Mouse (Mus musculus): ENCODE data around the gene Plekhf1. TPM values are rescaled to one million over a fixed set of nuclear protein-coding genes. Genes with fewer than 3 reads are reported as not detected.

Plekhf1 gene
- polyA plus RNA-seq, 1 experiment from 2014 or later = 1.6 TPM

GRCm38 (mm10) chr7:38253441-38253840 is 25.6 kb upstream of the Plekhf1 start:
- Histone ChIP-seq H3K4me1 (replicated peaks; ENCODE audit: control insufficient read depth, insufficient read depth, low read length) (no peaks in the 10 kb centered on the region), H3K4me3 (ENCODE audit: low read depth, low read length) (no peak overlapping the region), H3K27me3 (ENCODE audit: control insufficient read depth, insufficient read depth, low read length) (no peaks in the 10 kb centered on the region), H3K36me3 (ENCODE audit: control insufficient read depth, insufficient read depth, low read length) (no peaks in the 10 kb centered on the region), H3K4me2 (replicated peaks; ENCODE audit: low read depth, low read length) (no peak overlapping the region), H3K9me3 (ENCODE audit: control insufficient read depth, low read length) (no peaks in the 10 kb centered on the region), H3K9ac (ENCODE audit: low read depth, low read length) (no peak overlapping the region), H3K27ac (ENCODE audit: low read depth, low read length) (no peak overlapping the region)
- no peak for ATAC-seq (ENCODE audit: low FRiP score)
- no peak for DNase-seq (ENCODE audit: low spot score)

- Histone ChIP-seq H3K4me1 (replicated peaks; ENCODE audit: control insufficient read depth, insufficient read depth, low read length) (no peaks in the 10 kb centered on the region), H3K27me3 (ENCODE audit: control insufficient read depth, insufficient read depth, low read length) (no peaks in the 10 kb centered on the region), H3K4me2 (replicated peaks; ENCODE audit: low read depth, low read length) (no peak overlapping the region), H3K4me3 (ENCODE audit: low read depth, low read length) (no peak overlapping the region), H3K36me3 (ENCODE audit: control insufficient read depth, insufficient read depth, low read length) (no peaks in the 10 kb centered on the region), H3K9ac (ENCODE audit: low read depth, low read length) (no peak overlapping the region), H3K27ac (ENCODE audit: low read depth, low read length) (no peak overlapping the region), H3K9me3 (ENCODE audit: control insufficient read depth, low read length) (no peaks in the 10 kb centered on the region)
- no peak for ATAC-seq (ENCODE audit: low FRiP score)
- WGBS = 81% methylated on average over 5 of the region's 5 CpGs
- DNase-seq (ENCODE audit: low spot score) = no peak
These were observed 23.8 kb upstream of the Plekhf1 start for GRCm38 (mm10) chr7:38251494-38252216.

GRCm38 (mm10) chr7:38242417-38242816 is 14.6 kb upstream of the Plekhf1 start:
- H3K9me3 ChIP-seq (ENCODE audit: control insufficient read depth, low read length) = no peaks in the 10 kb centered on the region
- H3K27ac ChIP-seq (ENCODE audit: low read depth, low read length) = no peak overlapping the region
- DNase-seq (ENCODE audit: low spot score) = no peak
- H3K4me3 ChIP-seq (ENCODE audit: low read depth, low read length) = no peak overlapping the region
- no peaks in the 10 kb centered on the region for H3K27me3 ChIP-seq (ENCODE audit: control insufficient read depth, insufficient read depth, low read length)
- no peaks in the 10 kb centered on the region for H3K4me1 ChIP-seq (replicated peaks; ENCODE audit: control insufficient read depth, insufficient read depth, low read length)
- 85% methylated on average over 4 of the region's 4 CpGs for WGBS
- H3K36me3 ChIP-seq (ENCODE audit: control insufficient read depth, insufficient read depth, low read length) = no peaks in the 10 kb centered on the region
- no peak overlapping the region for H3K9ac ChIP-seq (ENCODE audit: low read depth, low read length)
- no peak for ATAC-seq (ENCODE audit: low FRiP score)
- H3K4me2 ChIP-seq (replicated peaks; ENCODE audit: low read depth, low read length) = no peak overlapping the region

GRCm38 (mm10) chr7:38237140-38237539 is 9.3 kb upstream of the Plekhf1 start:
- Histone ChIP-seq H3K27me3 (ENCODE audit: control insufficient read depth, insufficient read depth, low read length) (no peaks in the 10 kb centered on the region), H3K4me1 (replicated peaks; ENCODE audit: control insufficient read depth, insufficient read depth, low read length) (no peaks in the 10 kb centered on the region), H3K9ac (ENCODE audit: low read depth, low read length) (no peak overlapping the region), H3K4me3 (ENCODE audit: low read depth, low read length) (no peak overlapping the region), H3K9me3 (ENCODE audit: control insufficient read depth, low read length) (no peaks in the 10 kb centered on the region), H3K36me3 (ENCODE audit: control insufficient read depth, insufficient read depth, low read length) (no peaks in the 10 kb centered on the region), H3K4me2 (replicated peaks; ENCODE audit: low read depth, low read length) (no peak overlapping the region), H3K27ac (ENCODE audit: low read depth, low read length) (no peak overlapping the region)
- ATAC-seq (ENCODE audit: low FRiP score) = no peak
- no peak for DNase-seq (ENCODE audit: low spot score)

GRCm38 (mm10) chr7:38236400-38237105 is 8.7 kb upstream of the Plekhf1 start:
- WGBS = 48% methylated on average over 11 of the region's 11 CpGs
- H3K4me1 ChIP-seq (replicated peaks; ENCODE audit: control insufficient read depth, insufficient read depth, low read length) = no peaks in the 10 kb centered on the region
- H3K9me3 ChIP-seq (ENCODE audit: control insufficient read depth, low read length) = no peaks in the 10 kb centered on the region
- no peak for DNase-seq (ENCODE audit: low spot score)
- ATAC-seq (ENCODE audit: low FRiP score) = no peak
- no peak overlapping the region for H3K4me3 ChIP-seq (ENCODE audit: low read depth, low read length)
- H3K9ac ChIP-seq (ENCODE audit: low read depth, low read length) = no peak overlapping the region
- H3K27ac ChIP-seq (ENCODE audit: low read depth, low read length) = no peak overlapping the region
- no peak overlapping the region for H3K4me2 ChIP-seq (replicated peaks; ENCODE audit: low read depth, low read length)
- H3K36me3 ChIP-seq (ENCODE audit: control insufficient read depth, insufficient read depth, low read length) = no peaks in the 10 kb centered on the region
- H3K27me3 ChIP-seq (ENCODE audit: control insufficient read depth, insufficient read depth, low read length) = no peaks in the 10 kb centered on the region

GRCm38 (mm10) chr7:38230285-38230684 is 2.5 kb upstream of the Plekhf1 start:
- Histone ChIP-seq H3K9ac (ENCODE audit: low read depth, low read length) (no peak overlapping the region), H3K36me3 (ENCODE audit: control insufficient read depth, insufficient read depth, low read length) (no peaks in the 10 kb centered on the region), H3K4me2 (replicated peaks; ENCODE audit: low read depth, low read length) (no peak overlapping the region), H3K4me1 (replicated peaks; ENCODE audit: control insufficient read depth, insufficient read depth, low read length) (no peaks in the 10 kb centered on the region; the same call in none of the 2 replicates), H3K27ac (ENCODE audit: low read depth, low read length) (no peak overlapping the region), H3K27me3 (ENCODE audit: control insufficient read depth, insufficient read depth, low read length) (no peaks in the 10 kb centered on the region), H3K9me3 (ENCODE audit: control insufficient read depth, low read length) (no peaks in the 10 kb centered on the region), H3K4me3 (ENCODE audit: low read depth, low read length) (no peak overlapping the region)
- ATAC-seq (ENCODE audit: low FRiP score) (no peak), DNase-seq (ENCODE audit: low spot score) (no peak)
- WGBS = 20% methylated on average over 8 of the region's 8 CpGs

- Histone ChIP-seq H3K4me3 (ENCODE audit: low read depth, low read length) (peak overlapping the region; percentile 54), H3K9ac (ENCODE audit: low read depth, low read length) (peak overlapping the region; percentile 28; the same call in 1 of the 2 replicates), H3K4me2 (replicated peaks; ENCODE audit: low read depth, low read length) (peak overlapping the region; percentile 87), H3K27me3 (ENCODE audit: control insufficient read depth, insufficient read depth, low read length) (no peaks in the 10 kb centered on the region), H3K36me3 (ENCODE audit: control insufficient read depth, insufficient read depth, low read length) (no peaks in the 10 kb centered on the region), H3K9me3 (ENCODE audit: control insufficient read depth, low read length) (no peaks in the 10 kb centered on the region), H3K4me1 (replicated peaks; ENCODE audit: control insufficient read depth, insufficient read depth, low read length) (no peaks in the 10 kb centered on the region; the same call in none of the 2 replicates), H3K27ac (ENCODE audit: low read depth, low read length) (no peak overlapping the region)
- DNase-seq (ENCODE audit: low spot score) (no peak), ATAC-seq (ENCODE audit: low FRiP score) (0 out of 2 replicates have a peak, but pooled peaks have one; percentile 4)
- WGBS = 22% methylated on average over 8 of the region's 8 CpGs
These were observed 513 bp upstream of the Plekhf1 start for GRCm38 (mm10) chr7:38228329-38228728.

GRCm38 (mm10) chr7:38227181-38227899 is 476 bp downstream of the Plekhf1 start:
- under 1% methylated on average over 25 of the region's 25 CpGs for WGBS
- Histone ChIP-seq H3K36me3 (ENCODE audit: control insufficient read depth, insufficient read depth, low read length) (no peaks in the 10 kb centered on the region), H3K4me1 (replicated peaks; ENCODE audit: control insufficient read depth, insufficient read depth, low read length) (no peaks in the 10 kb centered on the region; the same call in none of the 2 replicates), H3K4me2 (replicated peaks; ENCODE audit: low read depth, low read length) (peak overlapping the region; percentile 87), H3K4me3 (ENCODE audit: low read depth, low read length) (peak overlapping the region; percentile 54), H3K9ac (ENCODE audit: low read depth, low read length) (peak overlapping the region; percentile 47; the same call in 1 of the 2 replicates), H3K27me3 (ENCODE audit: control insufficient read depth, insufficient read depth, low read length) (no peaks in the 10 kb centered on the region), H3K9me3 (ENCODE audit: control insufficient read depth, low read length) (no peaks in the 10 kb centered on the region), H3K27ac (ENCODE audit: low read depth, low read length) (no peak overlapping the region)
- DNase-seq (ENCODE audit: low spot score) = peak; percentile 55
- peak; percentile 81 for ATAC-seq (ENCODE audit: low FRiP score)
